Mouse (Mus musculus) ovary, postnatal 14 days (tissue): Measurements from ENCODE around the gene Brap.
"Not testable (repeated sequence)": the region's sequence is repeated elsewhere in the genome, so short reads cannot be mapped to it uniquely, and the experiment has no call there.

Experiments used
- DNase-seq: peaks from one replicate; pipeline ENCODE4 v3.0.0; 2022; ENCODE audit warnings: low spot score

Brap gene

DNA sequence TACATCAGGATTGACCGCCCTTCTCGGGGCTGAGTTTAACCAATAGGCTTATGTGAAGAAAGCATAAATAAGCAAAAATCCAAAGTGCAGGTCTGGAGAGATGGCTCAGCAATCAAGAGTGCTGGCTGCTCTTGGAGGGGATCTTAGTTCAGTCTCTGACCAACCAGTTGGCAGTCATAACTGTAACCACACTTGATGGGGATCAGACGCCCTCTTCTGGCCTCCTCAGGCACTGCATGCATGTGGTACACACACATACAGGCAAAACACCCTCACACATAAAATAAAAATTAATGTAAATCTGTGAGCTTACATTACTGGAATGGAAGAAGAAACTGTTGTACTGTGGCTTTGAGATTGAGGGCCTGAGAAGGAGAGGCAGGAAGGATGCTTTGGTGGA, 10.0 kb downstream of the Brap start:
- no peak for DNase-seq

DNA sequence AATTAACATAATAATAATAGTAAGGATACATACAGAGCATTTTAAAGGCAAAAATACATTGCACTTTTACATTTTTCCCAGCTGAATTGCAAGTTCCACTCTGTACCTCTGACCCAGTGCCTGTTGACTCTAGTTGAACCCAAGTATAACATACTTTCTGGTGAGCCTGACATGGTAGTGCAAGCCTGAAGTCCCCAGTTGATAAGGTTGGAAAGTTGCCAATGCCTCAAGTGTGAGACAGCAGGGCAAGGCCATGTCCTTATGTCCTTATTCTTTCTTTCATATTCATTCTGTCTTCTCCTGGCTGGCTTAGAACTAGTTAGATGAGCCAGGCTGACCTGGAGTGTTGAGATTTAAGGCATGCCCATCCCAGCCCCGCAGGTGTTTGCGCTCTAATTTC, 21.9 kb downstream of the Brap start:
- no peak for DNase-seq

DNA sequence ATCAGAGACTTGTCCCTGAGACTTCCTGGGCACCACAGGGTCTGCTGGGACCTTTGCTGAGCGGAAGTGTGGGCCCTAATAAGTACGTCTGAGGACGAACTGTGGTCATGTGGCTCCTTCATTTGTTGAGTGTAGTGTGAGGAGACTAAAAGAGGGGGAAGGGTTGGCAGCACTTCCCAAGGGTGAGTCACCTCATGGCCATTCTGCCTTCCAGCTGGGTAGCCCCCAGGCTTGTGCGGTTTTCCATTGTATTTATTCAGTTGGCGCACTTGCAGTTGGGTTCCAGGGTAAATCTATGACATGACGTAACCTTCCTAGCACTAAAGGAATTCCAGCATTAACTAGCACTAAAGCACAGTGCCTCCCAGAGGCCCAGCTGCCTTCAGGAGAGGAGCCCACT, 25.1 kb downstream of the Brap start:
- no peak for DNase-seq

DNA sequence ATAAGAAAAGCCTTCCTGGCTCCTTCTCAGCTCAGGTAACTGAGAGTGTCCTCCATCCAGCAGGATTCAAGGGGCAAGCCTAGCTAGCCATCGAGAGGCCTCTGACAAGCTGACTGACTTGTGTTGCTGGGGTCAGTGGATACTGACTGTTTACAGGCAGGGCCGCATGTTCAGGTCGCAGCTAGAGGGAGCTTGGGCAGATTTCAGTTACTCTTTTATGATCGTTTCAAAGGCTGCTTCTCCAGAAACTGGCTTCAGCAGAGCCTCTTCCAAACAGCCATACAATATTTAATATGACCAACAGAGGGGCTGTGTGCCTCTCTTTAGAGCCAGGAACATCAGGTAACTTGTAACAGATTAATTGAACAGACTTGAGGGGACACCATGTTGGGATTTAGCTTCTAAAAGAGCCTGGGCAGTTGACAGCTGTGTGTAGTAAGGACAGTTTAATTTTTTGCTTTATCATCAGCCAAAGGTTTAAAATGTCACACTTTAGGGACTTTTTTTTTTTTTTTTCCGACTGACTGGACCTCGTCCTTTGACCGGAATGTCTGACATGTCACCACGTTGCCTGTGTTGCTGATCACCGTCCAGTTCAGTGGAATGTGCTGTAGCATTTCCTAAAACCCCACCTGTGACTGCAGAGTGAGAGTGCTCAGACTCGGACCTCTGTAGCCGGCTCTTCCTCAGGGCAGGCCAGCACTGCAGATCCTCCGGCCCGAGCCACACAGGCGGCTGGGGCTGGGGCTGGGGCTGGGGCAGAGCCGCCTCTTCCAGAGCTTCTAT, 25.9 kb downstream of the Brap start:
- DNase-seq: no peak

DNA sequence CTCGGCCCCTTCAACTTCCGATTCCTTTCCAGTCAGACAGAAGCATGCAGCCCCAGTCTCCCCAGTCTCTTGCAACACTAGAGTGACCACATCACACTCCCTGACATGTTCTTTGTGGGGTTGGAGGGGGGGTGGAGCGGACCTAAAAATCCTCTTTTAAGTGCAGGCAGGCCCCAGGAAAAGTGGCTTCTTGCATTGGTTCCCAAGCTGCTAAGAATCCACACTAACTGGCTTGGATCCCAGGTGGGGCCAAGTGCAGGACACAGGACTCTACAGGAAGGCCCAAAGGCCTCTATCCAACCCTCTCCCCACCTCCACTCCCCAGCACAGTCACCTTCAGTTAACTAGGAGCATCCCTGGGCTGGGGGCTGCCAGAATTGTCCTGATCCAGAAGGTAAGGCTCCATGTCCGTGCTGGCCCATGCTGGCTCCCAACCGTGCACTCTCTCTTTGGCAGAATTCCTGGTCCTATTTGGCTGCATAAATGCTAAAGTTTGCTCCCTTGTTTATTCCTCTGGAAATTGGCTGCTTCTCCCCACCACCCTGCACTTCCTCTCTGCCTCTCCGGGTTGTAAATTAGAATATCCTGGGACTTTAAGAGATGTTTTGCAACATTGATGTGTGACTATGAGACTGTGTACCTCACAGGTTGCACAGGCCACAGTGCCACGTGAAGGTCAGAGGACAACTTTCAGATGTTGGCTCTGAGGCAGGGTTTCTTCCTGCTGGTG, 30.3 kb downstream of the Brap start:
- DNase-seq: peak; percentile 43

DNA sequence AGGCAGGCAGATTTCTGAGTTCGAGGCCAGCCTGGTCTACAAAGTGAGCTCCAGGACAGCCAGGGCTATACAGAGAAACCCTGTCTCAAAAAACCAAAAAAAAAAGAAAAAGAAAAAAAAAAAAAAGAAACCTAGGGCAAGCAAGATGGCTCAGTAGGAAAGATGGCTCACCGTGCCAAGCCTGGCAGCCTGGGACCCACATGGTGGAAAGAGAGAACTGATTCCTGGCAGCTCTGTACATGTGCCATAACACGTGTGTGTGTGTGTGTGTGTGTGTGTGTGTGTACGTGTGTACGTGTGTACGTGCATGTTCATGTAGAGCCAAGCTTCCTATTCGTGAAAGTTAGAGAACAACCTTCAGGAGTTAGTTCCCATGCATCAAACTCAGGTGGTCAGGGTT, 31.1 kb downstream of the Brap start:
- not testable (repeated sequence) for DNase-seq

DNA sequence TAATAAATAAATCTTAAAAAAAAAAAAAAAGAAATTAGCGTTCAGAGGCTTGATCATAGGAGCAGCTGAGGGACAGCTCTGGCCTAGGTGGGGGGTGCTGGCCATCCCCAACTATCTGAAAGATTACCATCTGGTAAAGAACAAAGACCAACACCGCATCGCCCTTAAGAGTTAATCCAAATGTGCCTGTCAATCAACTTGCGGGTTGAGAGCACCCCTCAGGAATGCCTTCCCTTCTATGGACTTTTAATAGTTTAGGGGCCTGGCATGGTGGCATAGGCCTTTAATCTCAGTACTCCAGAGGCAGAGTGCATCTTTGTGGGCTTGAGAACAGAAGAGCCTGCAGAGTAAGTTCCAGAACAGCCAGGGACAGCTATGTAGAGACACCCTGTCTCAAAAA, 32.5 kb downstream of the Brap start:
- DNase-seq: no peak

DNA sequence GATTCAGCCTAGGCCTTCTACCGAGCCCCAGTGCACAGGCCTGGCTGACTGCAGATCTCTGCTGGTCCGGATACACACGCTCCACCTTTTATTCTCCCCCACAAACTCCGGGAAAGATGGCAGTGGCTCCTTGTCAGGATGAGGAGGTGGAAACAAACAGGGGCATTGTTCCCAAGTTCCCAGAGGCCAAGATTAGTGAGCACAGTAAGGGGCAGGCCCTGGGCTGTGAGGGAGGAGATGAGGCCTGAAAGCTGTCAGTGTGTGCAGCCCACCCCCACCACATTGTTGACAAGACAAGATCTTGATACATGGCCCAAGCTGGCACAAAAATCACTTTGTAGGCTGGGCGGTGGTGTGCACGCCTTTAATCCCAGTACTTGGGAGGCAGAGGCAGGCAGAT, 36.4 kb downstream of the Brap start:
- DNase-seq: no peak

DNA sequence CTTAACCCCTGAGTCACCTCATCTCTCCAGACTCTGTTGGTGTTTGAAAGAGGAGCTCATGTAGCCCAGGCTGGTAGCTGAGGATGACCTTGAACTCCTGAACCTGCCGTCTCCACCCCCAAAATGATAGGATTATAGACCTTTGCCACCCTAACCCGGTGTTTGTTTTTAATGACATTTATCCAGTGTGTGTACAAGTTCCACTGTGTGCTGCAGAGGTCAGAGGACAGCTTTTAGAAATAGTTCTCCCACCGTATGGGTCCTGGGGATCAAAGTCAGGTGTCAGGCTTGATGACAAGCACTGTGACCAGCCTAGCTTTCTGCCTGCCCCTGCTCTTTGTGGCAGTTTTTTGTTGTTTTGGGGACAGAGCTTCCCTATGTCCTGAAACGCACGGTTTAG, 39.5 kb downstream of the Brap start:
- DNase-seq: no peak

DNA sequence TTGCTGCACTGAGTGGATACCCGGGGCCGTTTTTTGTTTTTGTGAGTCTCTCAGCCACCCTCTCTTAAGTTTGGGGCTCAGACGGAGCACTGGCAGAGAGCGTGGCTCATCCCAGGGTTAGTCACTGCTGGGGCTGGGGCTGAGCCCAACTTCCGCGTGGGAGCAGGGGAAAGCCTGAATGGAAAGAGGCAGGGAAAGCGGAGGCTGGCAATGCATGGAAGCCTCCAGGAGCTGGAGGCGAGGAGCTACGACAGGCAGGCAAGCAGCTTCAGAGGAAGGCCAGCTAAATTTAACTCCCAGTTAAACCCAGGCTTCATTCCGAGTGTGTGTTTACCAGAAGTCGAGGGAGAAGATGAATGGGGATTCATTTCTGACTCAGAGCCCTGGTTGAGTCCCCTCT, 40.1 kb downstream of the Brap start:
- DNase-seq: no peak

DNA sequence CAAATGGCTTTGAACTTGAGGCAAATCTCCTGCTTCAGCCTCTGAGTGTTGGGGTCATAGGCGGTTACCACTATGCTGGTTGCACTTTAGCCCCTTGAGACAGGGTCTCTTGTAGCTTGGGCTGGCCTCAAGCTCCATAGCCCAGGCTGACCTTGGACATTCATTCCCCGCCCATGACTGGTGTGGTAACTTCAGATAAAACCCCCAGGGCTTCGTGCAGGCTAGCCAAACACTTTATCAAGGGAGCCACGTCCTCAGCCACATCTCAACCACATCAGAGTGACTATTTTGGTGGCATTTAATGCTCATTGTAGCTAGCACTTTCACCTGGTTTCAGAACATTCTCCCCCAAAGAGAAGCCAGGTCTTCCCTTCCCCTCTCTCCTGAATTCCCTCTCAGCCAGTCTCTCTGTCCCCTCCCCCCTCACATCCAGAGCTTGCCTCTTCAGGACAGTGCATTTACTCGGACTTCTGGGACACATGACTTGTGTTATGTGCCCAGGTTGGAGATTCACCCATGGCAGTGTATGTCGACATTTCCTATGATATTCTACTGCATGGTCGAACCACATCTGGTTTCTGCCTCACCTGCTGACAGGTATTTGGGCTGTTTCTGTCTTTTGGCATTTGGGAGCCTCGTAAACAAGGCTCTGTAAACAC, 40.9 kb downstream of the Brap start:
- DNase-seq: no peak

DNA sequence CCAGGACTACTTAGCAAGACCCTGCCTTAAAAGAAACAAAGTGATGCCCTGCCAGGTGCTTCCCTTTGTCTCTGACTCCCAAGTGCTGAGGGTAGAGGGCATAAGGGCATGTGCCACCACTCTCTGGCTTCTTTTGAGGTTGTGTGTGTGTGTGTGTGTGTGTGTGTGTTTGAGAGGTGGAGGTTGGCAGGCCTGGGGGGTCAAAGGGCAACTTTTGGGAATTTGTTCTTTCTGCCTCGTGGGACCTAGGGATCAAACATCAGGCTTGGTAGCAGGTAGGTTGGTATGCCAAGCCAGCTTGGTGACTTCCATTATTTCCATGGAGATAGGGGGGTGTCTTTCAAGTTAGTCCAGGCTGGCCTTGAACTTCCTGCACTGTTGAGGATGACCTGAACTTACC, 43.0 kb downstream of the Brap start:
- no peak for DNase-seq

DNA sequence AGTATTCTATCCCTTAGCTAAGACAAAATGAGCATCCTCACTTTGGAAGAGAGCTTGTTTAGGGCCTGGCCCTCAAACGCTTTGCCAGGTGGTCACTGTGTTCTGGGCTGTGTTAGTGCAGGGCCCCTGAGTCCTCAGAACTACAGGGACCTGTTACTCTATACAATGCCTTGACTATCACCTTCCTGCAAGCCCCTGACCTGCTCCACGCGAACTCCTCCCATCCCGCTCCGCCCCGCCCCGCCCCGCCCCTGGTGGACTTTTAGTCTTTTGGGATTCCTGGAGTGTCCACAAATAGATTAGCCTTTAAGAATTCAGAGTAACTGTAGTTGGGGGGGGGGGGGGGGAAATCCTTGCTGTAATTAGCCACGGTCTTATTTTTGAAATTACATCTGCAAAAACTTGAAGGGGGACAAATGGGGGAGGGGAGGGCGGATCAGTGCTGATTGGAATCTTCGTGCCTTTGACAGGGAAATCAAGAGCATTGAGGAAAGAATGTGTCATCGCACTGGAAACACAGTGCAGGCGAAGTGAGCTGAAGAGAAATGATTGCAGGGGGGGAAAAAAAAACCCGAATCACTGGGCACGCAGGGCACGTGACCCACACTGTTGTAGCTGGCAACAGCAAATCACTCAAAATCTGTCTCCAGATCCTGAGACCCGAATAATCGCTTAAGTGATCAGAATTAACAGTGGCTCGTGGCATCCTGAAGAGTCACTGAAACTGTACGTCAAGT, 44.3 kb downstream of the Brap start:
- DNase-seq: no peak

DNA sequence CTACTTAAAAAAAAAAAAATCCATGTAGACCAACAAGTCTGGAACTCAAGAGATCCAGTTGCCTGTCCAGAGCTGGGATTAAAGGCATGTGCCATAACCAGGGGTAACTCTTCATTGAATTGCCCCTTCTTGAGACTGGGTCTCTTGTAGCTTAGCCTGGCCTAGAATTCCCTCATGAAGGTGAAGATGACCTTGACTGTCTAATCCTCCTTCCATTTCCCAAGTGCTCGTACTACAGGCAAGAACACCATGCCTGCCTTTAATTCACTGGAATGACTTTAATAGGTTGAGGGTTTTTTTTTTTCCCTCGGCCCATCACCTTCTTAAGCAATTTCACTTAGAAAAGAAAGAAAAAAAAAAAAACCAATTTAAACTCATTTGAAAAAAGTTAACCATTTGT, 50.0 kb downstream of the Brap start:
- no peak for DNase-seq

DNA sequence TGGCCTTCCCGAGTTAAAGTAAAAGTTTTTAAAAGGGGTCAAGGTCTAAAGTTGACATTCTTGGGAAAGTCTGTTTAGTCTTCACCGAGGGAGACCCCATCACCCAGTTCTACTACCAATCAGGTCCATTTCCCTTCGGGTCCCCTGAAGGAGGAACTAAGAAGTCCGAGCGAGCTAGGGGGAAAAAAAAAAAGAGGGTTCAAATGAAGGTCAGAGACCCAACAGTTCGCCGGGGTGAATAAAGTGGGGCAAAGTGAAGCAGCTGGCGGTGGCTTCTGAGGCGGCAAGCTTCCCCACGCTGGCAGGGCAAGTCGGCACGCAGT, 50.4 kb downstream of the Brap start:
- DNase-seq: no peak

DNA sequence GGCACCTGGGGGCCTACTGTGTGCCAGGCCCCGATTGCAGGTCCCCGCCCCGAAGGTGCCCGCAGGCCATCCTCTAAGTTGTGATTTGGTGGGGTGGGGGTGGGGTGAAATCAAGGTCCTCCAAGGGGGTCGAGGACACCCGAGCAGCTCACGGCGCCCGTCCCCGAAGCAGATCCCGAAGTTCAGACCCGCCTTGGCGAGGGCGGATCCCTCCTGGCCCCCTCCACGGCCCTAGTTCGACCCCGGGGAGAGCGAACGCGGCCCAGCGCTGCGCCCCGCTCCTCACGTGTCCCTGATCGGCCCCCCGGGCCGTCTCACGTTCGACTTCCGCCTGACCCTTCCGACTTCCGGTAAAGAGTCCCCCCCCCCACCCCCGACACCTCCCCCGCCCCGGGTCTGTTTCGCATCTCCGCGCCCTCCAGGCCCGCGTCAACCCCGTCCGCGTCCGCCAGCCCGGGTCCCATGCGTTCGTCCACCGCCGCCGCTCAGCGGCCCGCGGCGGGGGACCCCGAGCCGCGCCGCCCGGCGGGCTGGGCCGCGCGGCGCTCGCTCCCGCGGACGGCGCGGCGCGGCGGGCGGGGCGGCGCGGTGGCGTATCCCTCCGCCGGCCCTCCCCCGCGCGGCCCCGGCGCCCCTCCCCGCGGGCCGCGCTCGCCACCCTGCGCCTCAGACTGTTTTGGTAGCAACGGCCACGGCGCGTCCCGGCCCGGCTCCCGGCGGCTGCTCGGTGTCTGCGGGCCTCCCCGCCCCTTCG, 51.0 kb downstream of the Brap start, which contains the start of gene Atxn2:
TSS of gene Atxn2 (plus strand) at position 164 of the 754 bp plus-strand sequence.
- peak; percentile 77 for DNase-seq

DNA sequence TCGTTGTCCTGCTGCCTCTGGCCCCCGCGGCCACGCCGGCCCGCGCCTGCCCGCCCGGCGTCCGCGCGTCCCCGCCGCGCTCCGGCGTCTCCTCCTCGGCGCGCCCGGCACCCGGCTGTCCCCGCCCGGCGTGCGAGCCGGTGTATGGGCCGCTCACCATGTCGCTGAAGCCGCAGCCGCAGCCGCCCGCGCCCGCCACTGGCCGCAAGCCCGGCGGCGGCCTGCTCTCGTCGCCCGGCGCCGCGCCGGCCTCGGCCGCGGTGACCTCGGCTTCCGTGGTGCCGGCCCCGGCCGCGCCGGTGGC, 51.5 kb downstream of the Brap start:
- DNase-seq: no peak

DNA sequence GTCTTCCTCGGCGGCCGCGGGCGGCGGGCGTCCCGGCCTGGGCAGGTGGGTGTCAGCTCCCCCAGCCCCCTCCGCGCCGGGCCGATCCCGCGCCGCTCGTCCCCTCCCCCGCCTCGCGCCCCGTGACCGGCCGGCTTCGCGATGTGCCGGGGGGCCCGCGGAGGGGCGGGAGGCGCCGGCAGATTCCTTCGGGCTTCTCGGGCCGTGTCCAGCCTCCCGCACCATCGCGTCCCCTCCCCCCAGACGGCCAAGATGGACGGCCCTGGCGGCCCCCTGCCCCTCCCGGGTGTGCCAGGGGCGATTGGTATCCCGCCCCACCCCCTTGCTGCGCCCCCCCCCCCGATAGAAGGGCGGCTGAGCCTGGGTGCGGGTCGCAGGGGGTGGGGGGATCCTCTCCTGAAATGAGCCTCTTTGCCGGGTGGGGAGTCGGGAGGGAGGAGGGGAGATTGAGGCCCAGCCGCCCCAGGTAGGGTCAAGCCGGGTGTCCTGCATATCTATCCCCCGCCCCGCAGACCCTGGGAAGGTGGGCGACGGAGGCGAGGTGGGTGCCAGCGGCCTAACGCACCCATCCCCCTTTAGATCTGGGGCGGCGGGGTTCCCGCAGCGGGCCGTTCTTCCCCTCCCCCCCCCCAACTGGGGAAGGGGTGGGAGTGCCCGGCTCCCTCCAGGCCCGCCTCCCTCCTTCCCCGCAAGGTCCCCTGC, 52.0 kb downstream of the Brap start:
- DNase-seq: peak; percentile 31

DNA sequence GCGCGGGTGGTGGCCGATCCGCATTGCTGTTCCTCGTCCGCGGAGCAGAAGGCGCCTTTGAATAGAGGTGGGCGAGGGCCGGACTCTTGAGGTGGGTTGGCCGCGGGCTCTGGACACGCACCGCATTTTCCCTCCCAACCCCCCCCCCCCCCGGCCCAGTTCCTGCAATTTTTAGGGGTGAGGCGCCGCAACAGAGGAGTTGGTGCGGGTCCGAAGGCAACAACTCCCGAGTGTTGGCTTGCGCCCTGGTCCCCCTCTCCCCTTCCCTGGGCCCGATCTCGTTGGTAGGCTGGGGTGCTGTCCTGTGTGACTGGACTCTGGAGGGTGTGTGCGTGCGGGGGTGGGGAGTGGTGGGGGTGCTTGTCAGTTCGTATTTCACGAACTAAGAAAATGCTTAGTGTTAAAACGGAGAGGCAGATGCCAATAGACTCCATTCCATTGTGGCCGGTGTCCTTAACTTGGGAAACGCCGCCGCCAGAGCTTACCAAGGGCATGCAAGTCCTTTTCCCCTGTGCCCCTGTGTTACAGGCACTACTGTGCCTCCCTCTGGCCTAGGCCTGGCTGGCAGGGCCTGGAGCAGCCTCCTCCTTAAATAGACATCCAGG, 52.7 kb downstream of the Brap start:
- peak; percentile 44 for DNase-seq

DNA sequence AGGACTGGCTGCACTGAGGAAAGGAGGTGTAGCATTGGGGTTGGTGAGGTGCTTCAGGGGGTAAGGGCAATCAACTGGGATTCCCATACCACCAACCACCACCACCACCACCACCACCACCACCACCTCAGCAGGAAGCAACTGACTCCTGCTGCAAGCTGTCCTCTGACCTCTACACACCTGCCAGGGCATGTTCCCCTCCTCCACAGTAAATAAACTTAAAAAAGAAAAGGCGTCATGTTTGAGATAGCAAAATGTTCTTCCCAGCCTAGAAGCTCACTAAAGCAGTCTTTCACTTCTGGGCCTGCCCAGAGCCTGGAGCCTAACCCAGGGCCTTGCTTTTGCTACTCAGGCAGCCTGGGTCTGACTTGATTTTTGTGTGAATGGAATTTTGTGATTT, 54.0 kb downstream of the Brap start:
- no peak for DNase-seq

DNA sequence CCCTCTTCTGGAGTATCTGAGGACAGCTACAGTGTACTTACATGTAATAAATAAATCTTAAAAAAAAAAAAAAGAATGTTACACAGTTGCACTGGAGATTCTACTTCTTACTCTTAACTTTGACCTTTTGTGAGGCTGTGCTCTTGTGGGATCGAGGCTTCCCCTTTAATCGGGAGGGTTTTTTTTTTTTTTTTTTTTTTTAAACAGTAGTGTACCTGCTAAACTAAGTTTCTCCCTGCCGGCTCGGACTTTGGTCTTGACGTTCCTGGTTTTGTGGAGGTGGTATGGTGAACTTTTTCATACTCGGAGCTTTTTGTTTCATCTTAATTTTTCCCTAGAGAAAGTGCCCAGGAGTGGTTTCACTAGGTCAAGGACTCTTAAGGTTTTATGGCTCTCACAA, 54.6 kb downstream of the Brap start:
- no peak for DNase-seq
